Mouse (Mus musculus): Measurements from ENCODE around the gene Trat1.

Gene Trat1

DNA sequence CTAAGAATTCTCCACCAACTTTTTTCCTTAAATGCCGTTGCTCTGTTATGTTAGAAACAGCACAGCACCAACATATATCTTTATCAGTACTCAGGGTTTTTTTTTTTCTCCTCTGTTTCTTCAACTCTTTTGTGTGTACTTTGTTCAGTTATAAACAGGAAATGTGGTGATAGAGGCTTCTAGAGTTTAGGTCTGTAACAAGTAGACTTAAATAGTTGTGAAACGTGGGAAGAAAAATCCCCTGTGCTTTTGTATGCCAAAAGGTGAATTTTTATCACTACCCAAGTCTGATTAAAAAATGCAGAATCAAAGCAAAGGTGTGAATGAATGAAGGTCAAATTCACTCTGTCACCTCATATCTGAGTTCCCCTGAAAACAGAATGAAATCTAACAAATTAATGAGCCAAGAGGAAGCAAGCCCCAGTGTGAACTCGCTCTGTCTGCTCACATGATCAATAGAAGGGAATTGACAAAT is at the start of gene Trat1:
Gene Trat1, minus strand, starts transcription at position 51 of the 475 bp plus-strand sequence.
- DNase-seq (ENCODE audit: low spot score): peak; percentile 13

DNA sequence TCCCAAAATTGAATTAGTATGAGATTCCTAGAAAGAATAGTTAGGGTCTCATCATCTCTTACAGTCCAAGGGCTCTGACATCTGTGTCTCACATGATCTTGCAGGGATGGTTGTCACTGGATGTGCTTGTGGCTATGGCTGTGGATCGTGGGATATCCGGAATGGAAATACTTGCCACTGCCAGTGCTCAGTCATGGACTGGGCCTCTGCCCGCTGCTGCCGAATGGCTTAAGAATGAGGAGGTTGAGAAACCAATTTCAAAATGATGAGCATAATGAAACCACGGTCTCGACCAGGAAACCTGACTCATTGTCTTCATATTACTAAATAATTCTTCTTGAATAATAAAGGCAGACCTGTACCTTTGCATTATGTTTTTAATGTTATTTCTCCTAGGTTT is 46.7 kb upstream of the Trat1 start:
- DNase-seq (ENCODE audit: low spot score): no peak

DNA sequence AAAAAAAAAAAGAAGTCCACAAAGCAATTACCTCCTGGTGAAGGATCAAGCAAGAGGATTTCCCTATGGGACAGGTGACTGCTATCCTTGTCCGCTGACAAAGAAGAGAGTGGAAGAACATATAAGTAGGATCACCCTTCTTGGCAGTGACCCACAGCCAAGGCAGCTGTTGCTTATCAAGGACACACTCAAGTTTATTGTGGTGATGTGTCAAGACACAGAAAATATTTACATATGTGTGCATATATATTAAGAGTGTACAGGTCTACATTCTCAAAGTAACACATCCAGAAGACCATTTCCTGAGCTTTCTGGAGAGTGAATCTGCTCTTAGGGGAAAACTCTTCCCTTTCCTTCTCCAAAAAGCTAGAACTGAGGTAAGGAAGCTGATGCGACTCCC is 44.9 kb upstream of the Trat1 start, which contains the start of gene Retnlb:
Gene Retnlb, plus strand, starts transcription at position 162 of the 400 bp plus-strand sequence.
- no peak for DNase-seq (ENCODE audit: low spot score)

DNA sequence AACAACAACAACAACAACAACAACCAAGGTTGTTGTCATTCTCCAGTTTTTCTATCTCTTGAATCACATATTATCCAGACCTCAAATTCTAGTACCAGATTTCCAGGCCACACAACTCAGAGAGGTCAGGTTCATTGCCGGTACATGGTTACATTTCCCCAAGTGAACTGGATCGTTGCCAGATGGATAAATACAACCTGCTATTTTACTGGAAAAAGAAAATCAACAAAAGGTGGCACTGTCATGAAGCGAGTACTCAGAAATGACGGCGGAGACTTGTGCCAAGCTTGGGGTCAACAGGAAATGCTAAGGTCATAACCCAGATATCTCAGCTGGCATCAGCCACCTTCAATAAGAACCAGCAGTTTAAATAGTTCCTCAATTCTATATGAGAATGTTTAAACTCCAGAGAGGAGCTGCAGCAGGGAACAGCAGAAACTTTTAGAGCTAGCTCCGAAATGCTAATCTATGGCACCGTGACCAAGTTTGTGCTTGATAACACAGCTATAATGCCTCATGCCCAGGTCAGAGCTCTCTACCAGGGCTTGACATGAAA is 40.1 kb upstream of the Trat1 start:
- peak; percentile 27 for DNase-seq (ENCODE audit: low spot score)

DNA sequence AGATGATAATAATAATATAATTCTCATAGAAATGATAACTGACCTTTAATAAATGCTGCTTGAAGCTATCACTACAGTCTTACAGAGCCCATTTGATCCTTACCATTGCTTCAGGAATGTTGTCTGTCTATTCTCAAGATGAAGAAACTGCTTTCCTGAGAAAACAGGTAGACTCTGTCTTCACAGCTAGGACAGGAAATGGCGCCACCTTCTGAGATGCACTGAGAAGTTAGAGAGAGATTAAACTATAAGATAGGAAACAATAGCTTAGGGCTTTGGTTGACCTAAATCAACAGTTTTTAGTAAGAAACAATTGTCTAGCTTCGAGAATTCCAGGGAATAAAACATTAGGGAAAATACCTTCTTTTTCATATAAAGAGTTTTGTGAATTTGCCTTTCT is 37.6 kb upstream of the Trat1 start:
- peak; percentile 38 for DNase-seq (ENCODE audit: low spot score)

DNA sequence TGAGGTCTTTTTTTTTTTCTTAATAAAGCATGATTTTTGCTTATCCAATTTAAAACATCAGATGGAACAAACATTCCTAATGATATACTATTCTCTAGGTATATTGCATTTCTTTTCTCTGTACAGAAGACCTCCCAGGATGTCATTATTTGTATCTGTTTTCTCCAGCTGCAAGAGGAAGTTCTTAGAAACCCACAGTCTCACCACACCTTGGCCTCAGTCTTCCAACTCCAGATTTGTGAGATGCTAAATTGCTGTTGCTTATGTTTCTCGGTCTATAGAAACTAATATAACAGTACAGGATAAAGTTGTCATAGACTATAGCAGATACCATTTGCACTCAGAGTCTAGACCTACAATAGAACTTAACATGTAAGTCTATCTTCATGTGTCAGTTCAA is 34.7 kb upstream of the Trat1 start:
- DNase-seq (ENCODE audit: low spot score): no peak

DNA sequence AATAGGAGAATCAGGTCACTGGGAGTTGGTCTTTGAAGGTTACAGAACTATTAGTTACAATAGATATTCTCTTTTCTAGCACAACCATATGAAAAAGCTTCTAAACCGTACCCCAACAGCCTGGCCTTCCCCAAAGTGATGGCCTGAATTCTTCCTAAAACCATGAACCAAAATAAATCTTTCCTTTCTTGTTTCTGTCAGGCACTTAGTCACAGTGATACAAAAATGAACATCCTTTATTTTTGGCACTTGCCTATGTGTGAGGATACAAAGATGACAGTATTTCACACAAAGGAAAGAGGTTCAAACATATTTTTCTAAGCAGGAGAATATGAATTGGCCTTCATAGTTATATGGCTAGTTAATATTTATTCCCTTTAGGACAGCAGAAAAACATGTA is 33.6 kb upstream of the Trat1 start:
- DNase-seq (ENCODE audit: low spot score): no peak

GRCm38 (mm10) chr16:48800906-48801305 is 29.1 kb upstream of the Trat1 start:
- peak; percentile 47 for DNase-seq (ENCODE audit: low spot score)

DNA sequence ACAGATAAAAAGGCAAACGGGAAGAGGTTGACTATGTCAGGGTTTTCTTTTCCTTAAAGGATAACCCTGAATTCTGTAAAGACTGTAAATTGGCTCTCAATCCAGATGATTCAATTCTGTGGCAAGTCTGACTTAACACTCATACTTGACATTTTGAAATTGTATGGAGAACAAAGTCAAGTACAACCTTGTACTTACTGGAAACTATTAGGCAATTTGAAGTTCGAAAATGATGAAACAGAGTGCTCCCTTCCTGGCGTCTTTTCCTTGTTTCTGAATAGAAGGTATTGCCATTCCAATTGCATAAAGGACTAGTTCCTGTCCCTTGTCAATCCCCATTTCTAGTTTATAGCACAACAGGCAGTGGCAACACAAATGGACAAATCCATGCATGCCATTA is 27.6 kb upstream of the Trat1 start:
- DNase-seq (ENCODE audit: low spot score): no peak

DNA sequence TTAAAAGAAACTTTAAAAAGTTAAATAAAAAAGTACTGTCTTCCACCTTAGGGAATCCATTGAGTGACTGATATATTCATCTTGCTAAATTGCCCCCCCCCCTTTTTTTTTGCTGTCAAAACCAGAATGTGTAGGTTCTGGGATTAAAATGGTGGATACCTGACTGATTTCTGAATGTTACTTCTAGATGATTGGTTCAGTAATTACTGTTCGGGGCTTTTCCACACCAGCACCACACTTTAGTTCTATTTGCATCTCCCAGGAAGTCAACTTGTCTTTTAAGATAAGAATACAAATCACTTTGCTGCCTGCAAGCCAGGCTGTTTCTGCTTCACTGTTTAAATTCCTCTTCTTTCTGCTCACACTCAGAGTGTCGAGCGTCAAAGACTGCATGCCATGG is 26.5 kb upstream of the Trat1 start:
- no peak for DNase-seq (ENCODE audit: low spot score)

- DNase-seq (ENCODE audit: low spot score): peak; percentile 40
Measured at GRCm38 (mm10) chr16:48788704-48789185, 16.9 kb upstream of the Trat1 start.

GRCm38 (mm10) chr16:48786258-48786657 is 14.4 kb upstream of the Trat1 start:
- DNase-seq (ENCODE audit: low spot score): peak; percentile 69

DNA sequence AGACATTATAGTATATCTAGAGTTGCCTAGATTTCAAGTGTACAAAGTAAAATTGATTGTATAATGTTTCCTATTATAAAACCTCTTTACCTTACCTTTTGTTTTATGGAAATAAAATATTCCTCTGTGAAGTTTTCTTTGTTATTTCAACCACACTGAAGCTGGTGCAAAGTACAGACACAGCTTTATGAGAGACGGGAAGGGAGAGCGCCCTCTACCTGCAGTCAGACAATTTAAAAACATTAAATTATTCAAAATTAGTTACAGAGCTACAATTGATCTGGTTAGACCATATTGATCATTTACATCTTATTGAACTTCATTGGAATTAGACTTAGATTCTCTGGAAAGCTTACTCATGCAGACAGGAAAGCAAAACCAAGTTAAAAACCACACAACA is 5.4 kb upstream of the Trat1 start:
- no peak for DNase-seq (ENCODE audit: low spot score)

DNA sequence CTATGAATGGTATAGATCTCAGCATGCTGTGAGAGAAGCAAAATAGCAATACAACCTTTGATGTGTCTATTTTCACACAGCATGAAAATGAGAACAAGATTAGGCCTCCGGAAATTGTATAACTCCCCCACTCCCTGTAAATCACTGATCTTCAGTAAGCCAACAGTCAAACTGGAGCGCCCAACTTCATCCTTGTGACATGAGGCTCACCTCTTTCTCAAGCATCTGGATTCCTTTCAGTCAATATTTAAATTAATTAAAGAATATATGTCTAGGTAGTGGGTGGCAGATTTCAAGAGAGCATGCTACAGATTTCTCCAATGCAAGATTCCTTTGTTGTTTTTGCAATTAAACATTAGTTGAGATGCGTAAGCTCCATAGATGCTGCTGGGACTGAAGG is 2.6 kb downstream of the Trat1 start:
- no peak for DNase-seq (ENCODE audit: low spot score)

DNA sequence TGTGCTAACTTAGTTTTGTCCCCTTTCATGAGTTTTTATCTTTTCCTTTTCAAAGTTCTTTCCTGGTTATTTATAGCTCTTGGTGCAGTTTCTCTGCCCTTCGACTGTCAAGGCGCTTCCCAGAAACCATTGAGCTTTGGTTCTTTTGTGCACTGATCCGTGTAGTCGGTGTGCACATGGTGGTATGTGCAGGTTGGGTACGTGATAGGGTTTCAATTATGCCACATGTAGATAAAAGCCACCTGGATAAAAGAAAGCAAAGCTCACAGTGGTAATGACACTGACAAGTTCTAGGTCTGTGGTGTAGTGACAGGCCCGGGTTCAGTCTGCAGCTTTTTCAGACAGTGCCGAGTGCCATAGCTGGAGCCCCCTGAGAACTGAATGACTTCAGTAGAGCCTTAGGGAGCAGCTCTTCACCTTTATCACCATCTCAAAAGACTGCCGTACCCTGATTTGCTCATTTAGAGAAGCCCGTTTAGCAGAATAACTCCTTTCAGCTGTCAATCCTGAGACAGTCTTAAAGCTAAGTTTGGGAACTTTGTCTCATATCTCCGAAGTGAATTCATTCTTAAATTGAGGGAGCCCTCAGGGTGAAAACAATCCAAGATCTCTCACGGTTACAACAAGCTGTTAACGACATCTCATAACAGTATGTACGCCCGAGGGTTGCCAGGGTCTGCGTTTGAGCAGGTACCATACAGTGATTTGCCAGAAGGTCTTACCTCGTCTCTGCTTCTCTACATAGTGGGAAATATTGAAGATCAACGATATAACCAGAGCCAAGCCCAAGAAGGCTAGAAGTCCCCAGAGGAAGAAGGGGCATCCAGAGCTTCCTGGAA is 11.0 kb downstream of the Trat1 start:
- DNase-seq (ENCODE audit: low spot score): no peak

- no peak for DNase-seq (ENCODE audit: low spot score)
Measured at GRCm38 (mm10) chr16:48750145-48750827, 21.5 kb downstream of the Trat1 start.

- DNase-seq (ENCODE audit: low spot score): no peak
Measured at GRCm38 (mm10) chr16:48745418-48745817, 26.4 kb downstream of the Trat1 start.

GRCm38 (mm10) chr16:48745011-48745410 is 26.8 kb downstream of the Trat1 start:
- DNase-seq (ENCODE audit: low spot score): no peak

- DNase-seq (ENCODE audit: low spot score): no peak
Measured at GRCm38 (mm10) chr16:48741549-48741948, 30.3 kb downstream of the Trat1 start.

DNA sequence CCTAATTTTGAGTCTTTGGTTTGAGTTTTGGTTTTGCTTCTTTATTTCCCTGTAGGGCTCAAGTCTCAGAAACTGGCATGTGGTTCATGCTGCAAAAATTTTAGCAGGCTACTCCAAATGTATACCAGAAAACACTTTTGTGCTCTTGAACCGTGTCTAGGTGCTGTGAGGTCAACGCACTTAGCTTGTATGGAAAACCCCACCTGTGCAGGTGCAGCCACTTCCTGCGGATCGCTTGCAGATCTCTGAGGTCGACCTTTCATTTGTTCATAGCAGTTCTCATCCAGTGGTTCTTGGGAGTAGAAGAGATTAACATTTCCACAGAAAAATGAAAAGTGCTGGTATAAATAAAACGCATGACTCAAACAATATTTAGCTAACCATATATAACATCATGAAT is 31.8 kb downstream of the Trat1 start:
- no peak for DNase-seq (ENCODE audit: low spot score)

DNA sequence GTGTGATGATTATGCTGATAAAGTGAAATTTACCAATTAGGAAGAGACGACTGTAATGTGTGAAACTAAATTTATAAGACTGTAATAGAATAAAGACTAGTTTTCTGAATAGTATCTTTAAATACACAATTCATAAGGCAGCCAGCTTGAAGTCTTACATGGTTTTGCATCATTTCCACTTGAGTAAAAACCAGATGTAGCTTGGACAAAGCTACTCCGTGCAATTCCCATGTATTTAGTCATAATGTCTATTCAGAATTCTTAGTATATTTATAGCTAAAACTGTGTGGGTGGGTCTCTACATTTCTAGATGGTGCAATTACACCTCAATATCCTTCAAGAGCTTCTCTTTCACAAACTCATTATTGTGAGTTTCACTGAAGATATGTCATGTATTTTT is 33.4 kb downstream of the Trat1 start:
- DNase-seq (ENCODE audit: low spot score): no peak

DNA sequence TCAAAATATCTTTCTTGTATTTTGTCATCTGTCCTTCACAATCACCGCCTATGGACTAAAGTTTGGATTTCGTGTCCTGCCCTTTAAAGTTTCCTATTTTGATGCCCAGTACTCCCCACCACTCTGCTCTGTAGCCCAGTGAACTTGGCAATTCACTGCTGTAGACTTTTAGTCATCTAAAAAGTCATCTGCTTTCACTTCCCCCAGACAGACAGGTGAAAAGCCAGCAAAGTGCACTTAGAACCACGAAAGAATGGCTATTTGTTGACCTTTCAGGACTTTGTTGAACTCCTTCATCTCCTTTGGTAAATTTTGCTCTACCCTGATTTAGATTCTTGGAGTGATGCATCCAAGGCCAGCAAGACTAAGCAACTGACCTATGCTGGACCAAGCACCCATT is 34.9 kb downstream of the Trat1 start:
- no peak for DNase-seq (ENCODE audit: low spot score)

GRCm38 (mm10) chr16:48720259-48720658 is 51.6 kb downstream of the Trat1 start:
- no peak for DNase-seq (ENCODE audit: low spot score)

All from T-cell, adult 2 months (primary cell).